Mouse (Mus musculus) kidney, adult 2 months (tissue): ENCODE results near the gene Scimp.

ENCODE experiments used
- CTCF ChIP-seq: fragments of 200-500 bp; conservative IDR thresholded peaks from 2 replicates; pipeline ENCODE4 v1.5.1; 2011; ENCODE audit warnings: low read depth, mild to moderate bottlenecking, control low read depth, low read length, moderate library complexity, mixed read lengths; ENCODE audit not compliant: insufficient read depth, insufficient read length
- POLR2A ChIP-seq: fragments of 200-500 bp; IDR thresholded peaks from one replicate; pipeline ENCODE4 v1.6.1; 2011; ENCODE audit warnings: low read depth, low read length, control low read depth

DNA sequence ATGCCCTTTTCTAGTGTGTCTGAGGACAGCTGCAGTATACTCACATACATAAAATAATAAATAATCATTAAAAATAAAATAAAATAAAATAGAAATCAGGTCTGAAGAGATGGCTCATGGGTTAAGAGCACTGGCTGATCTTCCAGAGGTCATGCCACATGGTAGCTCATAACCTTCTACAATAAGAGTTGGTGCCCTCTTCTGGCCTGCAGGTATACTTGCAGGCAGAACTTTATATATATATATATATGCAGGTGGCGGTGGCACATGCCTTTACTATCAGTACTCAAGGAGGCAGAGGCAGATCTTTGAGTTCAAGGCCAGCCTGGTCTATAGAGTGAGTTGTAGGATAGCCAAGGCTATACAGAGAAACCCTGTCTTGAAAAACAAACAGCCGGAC, 13.8 kb upstream of the Scimp start:
- TF ChIP-seq POLR2A (no peak), CTCF (0 out of 2 replicates have a peak, but pooled peaks have one; percentile 14)
